Mouse (Mus musculus): ENCODE data around the gene Mettl7a2. TPM values are rescaled to one million over a fixed set of nuclear protein-coding genes. Genes with fewer than 3 reads are reported as not detected.
A peak's percentile ranks its signal among the peaks of the same experiment; 100 is the strongest.
"Not testable (repeated sequence)": the region's sequence is repeated elsewhere in the genome, so short reads cannot be mapped to it uniquely, and the experiment has no call there.

The Mettl7a2 gene
- polyA plus RNA-seq (2016; fragmentation: Nextera tagmentation; extraction: Ambion mirVana): not detected in 2 replicates

- H3K36me3 ChIP-seq: no peaks in the 10 kb centered on the region
- H3K4me2 ChIP-seq: no peak within 1 kb of the TSS
- H3K9me3 ChIP-seq: no peaks in the 10 kb centered on the region
- peaks cover 13% of the 10 kb centered on the region for H3K4me1 ChIP-seq (replicated peaks)
- no peak within 1 kb of the TSS for H3K27ac ChIP-seq
- ATAC-seq (ENCODE audit: insufficient number of reproducible peaks, insufficient read depth, low FRiP score, low TSS enrichment, low read depth): no peak
- 74% methylated on average over 10 of the region's 10 CpGs for WGBS
- no peaks in the 10 kb centered on the region for H3K27me3 ChIP-seq
- H3K9ac ChIP-seq (replicated peaks): no peak within 1 kb of the TSS
- H3K4me3 ChIP-seq (replicated peaks): no peak within 1 kb of the TSS
Observed at GRCm38 (mm10) chr15:100352711-100353250, at the start of gene Mettl7a2, which contains the start of gene Methig1. Gene Mettl7a2, plus strand, starts transcription at chr15:100353200. Gene Methig1, plus strand, starts transcription at chr15:100353149.

DNA sequence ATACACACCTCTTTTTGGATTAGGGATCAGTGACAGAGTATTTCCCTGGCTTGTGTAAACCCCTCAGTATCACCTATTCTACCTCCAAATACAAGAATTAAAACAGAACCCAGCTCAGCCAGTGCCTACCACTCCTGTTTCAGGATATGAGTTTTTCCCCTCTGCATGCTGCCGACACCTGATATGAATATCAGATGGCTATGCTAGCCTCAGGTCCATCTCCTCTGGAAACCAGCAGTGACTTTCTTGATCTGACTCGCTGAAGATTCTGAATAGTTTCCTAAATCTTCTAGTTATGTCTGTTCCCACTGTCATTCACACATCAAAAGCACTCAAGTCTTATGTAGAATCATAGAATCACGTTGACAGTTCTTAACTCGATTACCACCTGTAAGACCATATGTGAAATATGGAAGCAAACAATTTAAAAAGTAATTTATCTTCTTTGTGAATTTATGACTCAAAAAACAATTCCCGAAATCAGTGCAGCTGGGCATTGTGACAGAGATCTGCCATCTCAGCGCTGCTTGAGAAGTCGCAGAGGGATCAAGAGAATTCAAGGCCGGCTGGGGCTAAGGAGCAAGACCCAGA lies 49.5 kb upstream of the Mettl7a2 start:
- no peaks in the 10 kb centered on the region for H3K9me3 ChIP-seq
- no peaks in the 10 kb centered on the region for H3K4me1 ChIP-seq (replicated peaks)
- H3K27me3 ChIP-seq: peaks cover 7% of the 10 kb centered on the region; the same call in 1 of the 2 replicates
- no peak overlapping the region for H3K9ac ChIP-seq (replicated peaks)
- whole genome bisulfite sequencing: 60% methylated on average over 8 of the region's 8 CpGs
- peak overlapping the region; percentile 50; the same call in 1 of the 2 replicates for H3K4me3 ChIP-seq (replicated peaks)
- no peaks in the 10 kb centered on the region for H3K36me3 ChIP-seq
- H3K27ac ChIP-seq: 0 out of 2 replicates have a peak overlapping the region, but pooled peaks have one; percentile 67
- ATAC-seq (ENCODE audit: insufficient number of reproducible peaks, insufficient read depth, low FRiP score, low TSS enrichment, low read depth): no peak
- peak overlapping the region; percentile 76 for H3K4me2 ChIP-seq

DNA sequence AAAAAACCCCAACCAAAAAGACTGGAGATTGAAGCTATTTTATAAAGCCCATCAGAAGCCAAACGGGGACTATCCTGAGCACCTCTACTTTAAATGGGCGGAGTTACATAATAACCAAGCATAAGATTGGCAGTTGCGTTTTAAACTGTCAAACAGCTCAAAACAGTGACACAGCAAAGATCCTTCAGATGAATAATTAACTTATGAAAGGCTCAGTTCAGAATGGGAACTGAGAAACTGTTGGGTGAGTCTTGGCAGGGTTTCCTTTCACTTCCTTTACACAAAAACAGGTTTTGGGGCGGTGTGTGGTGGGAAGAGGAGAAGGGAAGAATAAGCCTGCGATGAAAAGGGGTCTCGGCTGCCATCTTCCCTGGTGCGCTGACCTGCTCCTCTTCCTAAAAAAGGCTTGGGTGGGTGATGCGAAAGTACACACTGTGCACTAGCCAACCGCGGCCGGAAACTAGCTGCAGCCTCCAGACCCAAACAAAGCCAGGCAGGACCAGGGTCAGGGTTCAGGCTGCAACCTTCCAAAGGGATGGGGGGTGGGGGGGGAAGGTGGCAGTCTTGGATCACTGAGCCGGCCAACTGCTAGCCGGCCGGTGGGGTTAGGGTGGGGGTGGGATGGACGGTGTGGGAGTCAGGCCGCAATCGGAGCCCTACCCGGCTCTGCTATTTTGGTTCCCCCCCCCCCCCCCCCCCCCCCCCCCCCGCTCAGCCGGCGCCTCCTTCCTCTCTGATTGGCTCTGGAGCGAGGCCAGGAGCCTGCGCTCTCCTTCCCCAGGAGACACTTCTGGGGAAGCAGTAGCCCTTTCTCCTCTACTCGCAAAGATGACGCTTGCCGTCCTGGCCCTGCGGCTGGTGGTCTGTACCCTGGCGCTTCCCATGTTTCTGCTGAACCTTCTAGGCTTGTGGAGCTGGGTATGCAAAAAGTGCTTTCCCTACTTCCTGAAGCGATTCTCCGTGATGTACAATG lies 48.7 kb upstream of the Mettl7a2 start, which contains the start of gene Mettl7a1:
Mettl7a1 (plus strand) TSS at position 122 of the 973 bp plus-strand sequence.
- Histone ChIP-seq H3K4me2 (peak within 1 kb of the TSS; percentile 76), H3K27ac (peak within 1 kb of the TSS; percentile 67), H3K4me3 (replicated peaks) (peak within 1 kb of the TSS; percentile 50), H3K9me3 (no peaks in the 10 kb centered on the region), H3K4me1 (replicated peaks) (no peaks in the 10 kb centered on the region), H3K36me3 (no peaks in the 10 kb centered on the region), H3K27me3 (peaks cover 7% of the 10 kb centered on the region; the same call in 1 of the 2 replicates), H3K9ac (replicated peaks) (peak within 1 kb of the TSS; percentile 66)
- peak; percentile 77; the same call in 1 of the 2 replicates for ATAC-seq (ENCODE audit: insufficient number of reproducible peaks, insufficient read depth, low FRiP score, low TSS enrichment, low read depth)
- WGBS: 6% methylated on average over 21 of the region's 30 CpGs

- H3K9me3 ChIP-seq: no peaks in the 10 kb centered on the region
- 79% methylated on average over 2 of the region's 2 CpGs for WGBS
- no peaks in the 10 kb centered on the region for H3K4me1 ChIP-seq (replicated peaks)
- H3K27me3 ChIP-seq: peaks cover 7% of the 10 kb centered on the region; the same call in 1 of the 2 replicates
- no peaks in the 10 kb centered on the region for H3K36me3 ChIP-seq
- no peak overlapping the region for H3K4me2 ChIP-seq
- H3K4me3 ChIP-seq (replicated peaks): no peak overlapping the region
- ATAC-seq (ENCODE audit: insufficient number of reproducible peaks, insufficient read depth, low FRiP score, low TSS enrichment, low read depth): no peak
- H3K9ac ChIP-seq (replicated peaks): no peak overlapping the region
- no peak overlapping the region for H3K27ac ChIP-seq
Observed at GRCm38 (mm10) chr15:100306201-100306600, 46.8 kb upstream of the Mettl7a2 start.

DNA sequence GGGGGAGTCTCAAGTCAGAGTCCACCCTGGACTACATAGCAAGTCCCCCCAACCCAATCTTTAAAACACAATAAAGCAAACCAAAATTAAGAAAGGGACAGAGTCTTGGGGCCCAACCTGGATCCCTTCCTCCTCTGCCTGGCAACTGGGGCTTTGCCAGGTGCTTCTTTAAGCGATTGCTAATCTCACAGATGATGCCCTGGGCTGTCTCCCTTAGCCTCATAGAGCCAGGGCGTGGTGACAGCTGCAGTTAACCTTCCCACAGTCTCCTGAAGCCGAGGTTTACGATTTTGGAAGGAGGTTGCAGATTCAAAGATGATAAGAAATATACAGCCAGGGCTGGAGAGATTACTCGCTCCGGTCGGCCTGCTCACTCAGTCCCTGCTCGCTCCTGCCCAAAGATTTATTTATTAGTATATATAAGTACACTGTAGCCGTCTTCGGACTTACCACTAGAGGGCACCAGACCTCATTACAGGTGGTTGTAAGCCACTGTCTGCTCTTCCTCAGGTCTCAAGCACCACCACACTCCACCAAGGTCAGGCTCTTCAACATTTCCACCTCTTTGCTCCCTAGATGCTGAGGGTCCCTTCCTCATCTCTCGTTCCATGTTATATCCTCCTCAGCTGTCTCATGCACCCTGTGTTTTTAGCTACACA lies 45.4 kb upstream of the Mettl7a2 start:
- H3K9me3 ChIP-seq; H3K4me1 ChIP-seq (replicated peaks); H3K27me3 ChIP-seq; ATAC-seq (ENCODE audit: insufficient number of reproducible peaks, insufficient read depth, low FRiP score, low TSS enrichment, low read depth); H3K4me3 ChIP-seq (replicated peaks); H3K4me2 ChIP-seq; H3K36me3 ChIP-seq; H3K9ac ChIP-seq (replicated peaks); H3K27ac ChIP-seq: not testable (repeated sequence)
- WGBS: 43% methylated on average over 11 of the region's 11 CpGs

DNA sequence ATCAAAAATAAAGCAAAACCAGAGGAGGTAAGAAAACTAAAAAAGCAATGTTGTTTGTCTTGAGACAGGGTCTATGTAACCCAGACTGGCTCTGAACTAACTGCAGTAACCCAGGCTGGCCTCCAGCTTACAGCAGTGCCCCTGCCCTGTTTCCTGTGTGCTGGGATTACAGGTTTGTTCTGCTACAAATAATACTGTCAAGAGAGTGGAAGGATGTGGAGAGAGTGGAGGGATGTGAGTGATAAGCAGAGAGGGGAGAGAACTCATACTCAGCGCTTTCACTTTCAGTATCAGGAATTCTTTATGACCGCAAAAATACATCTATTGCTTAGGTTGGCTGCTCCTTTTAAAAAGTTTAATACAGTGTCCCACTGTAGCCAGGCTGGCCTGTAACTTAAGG lies 40.7 kb upstream of the Mettl7a2 start:
- H3K4me1 ChIP-seq (replicated peaks): no peaks in the 10 kb centered on the region
- peaks cover 8% of the 10 kb centered on the region; the same call in 1 of the 2 replicates for H3K36me3 ChIP-seq
- 80% methylated on average over 2 of the region's 2 CpGs for whole genome bisulfite sequencing
- no peak overlapping the region for H3K27ac ChIP-seq
- no peak overlapping the region for H3K4me3 ChIP-seq (replicated peaks)
- H3K9ac ChIP-seq (replicated peaks): no peak overlapping the region
- no peaks in the 10 kb centered on the region for H3K27me3 ChIP-seq
- ATAC-seq (ENCODE audit: insufficient number of reproducible peaks, insufficient read depth, low FRiP score, low TSS enrichment, low read depth): no peak
- H3K4me2 ChIP-seq: no peak overlapping the region
- H3K9me3 ChIP-seq: no peaks in the 10 kb centered on the region

GRCm38 (mm10) chr15:100314448-100315145 lies 38.4 kb upstream of the Mettl7a2 start:
- H3K4me1 ChIP-seq (replicated peaks): no peaks in the 10 kb centered on the region
- no peak overlapping the region for H3K27ac ChIP-seq
- H3K9ac ChIP-seq (replicated peaks): no peak overlapping the region
- no peak overlapping the region for H3K4me3 ChIP-seq (replicated peaks)
- H3K9me3 ChIP-seq: no peaks in the 10 kb centered on the region
- H3K36me3 ChIP-seq: peaks cover 8% of the 10 kb centered on the region; the same call in 1 of the 2 replicates
- 93% methylated on average over 5 of the region's 5 CpGs for WGBS
- H3K27me3 ChIP-seq: no peaks in the 10 kb centered on the region
- H3K4me2 ChIP-seq: no peak overlapping the region
- no peak for ATAC-seq (ENCODE audit: insufficient number of reproducible peaks, insufficient read depth, low FRiP score, low TSS enrichment, low read depth)

- 66% methylated on average over 4 of the region's 4 CpGs for WGBS
- not testable (repeated sequence) for H3K27ac ChIP-seq; H3K27me3 ChIP-seq; H3K36me3 ChIP-seq; H3K4me1 ChIP-seq (replicated peaks); ATAC-seq (ENCODE audit: insufficient number of reproducible peaks, insufficient read depth, low FRiP score, low TSS enrichment, low read depth); H3K4me2 ChIP-seq; H3K9me3 ChIP-seq; H3K9ac ChIP-seq (replicated peaks); H3K4me3 ChIP-seq (replicated peaks)
Observed at GRCm38 (mm10) chr15:100318014-100318671, 34.9 kb upstream of the Mettl7a2 start.

DNA sequence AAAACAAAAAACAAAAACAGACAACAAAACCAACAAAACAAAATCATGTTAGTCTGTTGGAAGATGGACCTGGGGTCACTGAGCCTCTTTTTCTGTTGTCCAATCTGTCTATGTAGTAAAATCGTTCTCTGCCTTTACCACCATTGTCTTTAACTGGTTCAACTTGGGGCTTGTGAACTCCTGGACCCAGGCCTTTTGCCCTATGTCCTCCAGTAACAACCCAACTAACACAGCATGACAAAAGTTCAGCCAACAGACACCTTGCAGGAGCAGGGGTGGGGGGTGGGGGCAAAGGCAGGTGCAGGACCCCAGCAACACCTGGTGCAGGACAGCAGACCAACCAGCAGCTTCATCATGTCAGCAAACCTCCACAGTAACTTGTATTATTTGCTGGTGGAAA lies 33.1 kb upstream of the Mettl7a2 start:
- Histone ChIP-seq H3K27me3 (no peaks in the 10 kb centered on the region), H3K9ac (replicated peaks) (no peak overlapping the region), H3K4me2 (no peak overlapping the region), H3K9me3 (no peaks in the 10 kb centered on the region), H3K36me3 (peaks cover 1% of the 10 kb centered on the region; the same call in 1 of the 2 replicates), H3K4me1 (replicated peaks) (0 out of 2 replicates have a peak, but pooled peaks cover 6% of the 10 kb centered on the region), H3K4me3 (replicated peaks) (no peak overlapping the region), H3K27ac (no peak overlapping the region)
- no peak for ATAC-seq (ENCODE audit: insufficient number of reproducible peaks, insufficient read depth, low FRiP score, low TSS enrichment, low read depth)
- 93% methylated on average over 1 of the region's 1 CpGs for whole genome bisulfite sequencing
